Mouse (Mus musculus) NIH3T3 (cell line): ENCODE measurements around the gene Minar1.
A peak's percentile ranks its signal among the peaks of the same experiment; 100 is the strongest.

Source experiments
- DNase-seq: peaks from one replicate; pipeline ENCODE4 v3.0.0-alpha.2; 2012; ENCODE audit warnings: low read depth

Minar1 gene

DNA sequence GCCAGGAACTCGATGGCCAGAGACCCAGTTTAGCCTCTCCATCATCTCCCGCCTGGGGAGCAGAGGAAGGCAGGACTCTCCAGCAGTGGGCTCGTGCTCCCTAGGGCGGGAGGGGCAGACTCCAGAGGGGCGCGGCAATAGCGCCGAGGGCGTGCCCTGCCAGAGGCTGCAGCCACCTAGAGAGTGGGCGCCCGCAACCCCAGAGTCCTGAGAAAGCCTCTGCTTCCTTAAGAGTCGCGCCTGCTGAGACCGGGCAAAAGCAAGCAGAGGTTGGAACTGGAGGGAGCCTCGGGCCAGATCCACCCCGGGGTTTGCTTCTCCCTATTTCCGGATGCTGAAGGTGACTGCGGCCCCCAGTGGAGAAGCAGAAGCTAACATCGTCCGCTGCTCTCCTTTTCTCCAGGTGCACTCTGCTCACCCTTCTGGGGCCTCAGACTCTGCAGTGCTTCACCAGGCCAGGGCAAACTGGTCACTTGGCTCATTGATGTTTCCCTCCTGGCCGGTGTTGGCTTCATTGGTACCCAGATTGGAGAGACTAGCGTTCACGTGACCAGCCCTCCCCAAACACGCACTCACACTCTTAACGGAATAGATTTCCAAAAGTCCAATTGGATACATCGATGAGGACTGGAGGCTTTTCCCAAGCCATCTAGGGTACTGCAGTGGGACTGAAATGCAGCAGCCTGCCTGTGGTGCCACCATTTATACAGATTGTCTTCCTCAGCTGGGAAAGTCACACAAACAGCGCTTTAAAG lies at the start of gene Minar1:
Gene Minar1, minus strand, starts transcription at position 120 of the 755 bp plus-strand sequence.
- DNase-seq = no peak

DNA sequence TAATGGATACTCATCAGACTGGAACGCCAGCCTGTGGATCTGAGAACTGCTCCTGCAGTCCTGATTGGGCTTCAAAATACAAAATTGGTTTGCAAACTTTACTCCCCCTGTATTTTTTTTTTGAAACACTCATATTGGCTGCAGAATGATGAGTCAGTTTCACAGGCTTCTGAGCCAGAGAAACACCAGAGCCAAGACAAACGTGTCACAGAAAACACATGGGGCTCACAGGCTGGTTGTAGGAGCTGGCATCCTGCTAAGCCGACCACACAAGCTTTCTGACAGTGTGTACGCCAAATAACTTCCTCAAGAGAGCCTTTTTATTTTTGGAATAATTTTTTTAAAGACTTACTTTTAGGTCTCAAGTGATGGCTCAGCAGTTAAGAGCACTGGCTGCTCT lies 47.0 kb upstream of the Minar1 start:
- peak; percentile 71 for DNase-seq

DNA sequence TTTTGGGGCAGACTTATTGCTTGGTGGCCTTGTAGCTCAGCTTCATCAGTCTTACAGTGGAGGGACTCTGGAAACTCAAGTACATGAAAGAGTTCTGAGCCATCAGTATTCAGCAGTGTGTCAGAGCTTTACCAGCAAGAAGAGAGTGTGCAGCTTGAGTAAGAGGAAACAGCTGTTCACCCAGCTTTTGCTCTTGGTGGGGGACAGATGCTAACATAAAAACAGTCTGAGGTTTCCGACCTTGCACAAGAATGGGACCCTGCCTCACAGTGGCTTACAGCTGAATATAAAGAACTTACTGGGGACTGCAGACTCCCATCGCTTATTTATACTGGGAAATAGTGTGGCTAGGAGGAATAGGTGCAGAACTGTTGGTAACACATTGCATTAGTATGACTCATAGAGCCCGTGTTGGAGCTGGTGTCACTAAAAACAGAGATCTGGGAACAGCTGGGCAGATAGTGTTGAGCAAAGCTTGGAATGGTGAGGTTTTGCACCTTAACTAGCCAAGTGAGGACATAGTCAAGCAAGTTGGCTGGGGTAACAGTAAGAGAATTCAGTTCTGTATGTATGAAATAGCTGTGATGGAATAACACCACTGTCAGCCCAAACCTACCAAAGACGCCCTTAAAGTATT lies 44.5 kb upstream of the Minar1 start:
- DNase-seq = no peak

DNA sequence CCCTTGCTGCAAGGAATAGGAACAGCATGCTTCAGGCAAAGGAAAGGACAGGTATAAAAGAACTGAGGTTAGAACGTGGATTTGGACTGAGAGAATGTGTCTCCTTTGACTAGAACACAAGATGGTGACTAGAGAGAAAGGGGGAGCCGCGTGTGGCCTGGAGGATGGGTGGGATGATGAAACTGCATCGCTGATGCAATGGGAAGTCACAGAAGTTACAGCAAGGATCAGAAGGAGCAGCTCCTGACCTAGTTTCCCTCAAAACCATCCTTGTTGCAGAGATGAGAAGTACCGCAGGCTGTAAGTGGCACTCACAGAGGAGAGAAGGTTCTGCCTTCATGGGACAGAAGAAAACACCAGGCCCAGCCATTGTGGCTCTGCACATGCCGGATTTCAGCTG lies 28.0 kb upstream of the Minar1 start:
- no peak for DNase-seq

DNA sequence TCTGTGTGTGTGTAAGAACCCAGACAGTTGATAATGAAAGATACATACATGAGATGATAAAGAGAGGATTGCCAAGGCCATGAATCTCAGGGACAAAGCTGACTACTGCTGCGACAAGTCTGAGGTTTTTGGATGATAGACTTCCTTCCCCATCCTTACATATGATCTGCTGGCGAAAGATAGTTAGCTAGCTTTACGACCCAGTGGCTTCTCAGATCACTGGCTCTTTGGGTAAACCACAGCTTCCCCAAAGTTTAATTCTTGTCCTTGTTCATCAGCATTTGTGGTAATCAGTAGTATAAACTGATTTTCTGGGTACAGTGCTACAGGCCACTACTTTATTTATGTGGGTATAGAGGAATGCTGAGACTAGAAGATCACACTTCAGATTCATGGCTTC lies 14.5 kb upstream of the Minar1 start:
- no peak for DNase-seq

DNA sequence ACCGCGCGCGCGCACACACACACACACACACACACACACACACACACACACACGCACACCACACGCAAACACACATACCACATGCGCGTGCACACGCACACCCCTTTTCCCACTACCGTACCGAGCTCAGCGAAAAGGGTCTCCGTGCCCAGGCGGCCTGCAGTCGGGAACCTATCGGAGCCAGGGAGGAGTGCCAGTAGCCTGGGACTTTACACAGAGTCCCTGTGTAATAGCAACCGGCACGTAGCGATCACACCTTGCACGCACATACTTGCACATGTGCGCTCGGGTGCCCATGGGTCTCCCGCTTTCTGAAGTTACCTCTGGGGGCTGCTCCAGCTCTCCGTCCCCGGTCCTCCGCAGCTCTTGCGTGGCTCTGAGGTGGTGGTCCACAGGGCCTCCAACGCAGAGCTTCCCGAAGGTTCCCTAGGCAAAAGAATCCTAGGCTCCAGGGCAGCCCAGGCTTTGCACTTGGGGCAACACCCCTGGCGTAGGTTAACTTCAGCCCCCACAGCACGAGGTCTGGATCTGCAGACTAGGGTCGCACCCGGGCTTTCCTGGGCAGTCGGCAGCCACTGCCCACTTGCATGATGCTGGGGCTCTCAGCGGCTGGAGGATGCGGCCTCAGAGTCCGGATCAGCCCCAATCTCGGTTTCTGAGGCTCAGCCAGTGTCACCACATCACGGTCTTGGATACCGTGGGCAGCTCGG lies 474 bp downstream of the Minar1 start:
- no peak for DNase-seq

DNA sequence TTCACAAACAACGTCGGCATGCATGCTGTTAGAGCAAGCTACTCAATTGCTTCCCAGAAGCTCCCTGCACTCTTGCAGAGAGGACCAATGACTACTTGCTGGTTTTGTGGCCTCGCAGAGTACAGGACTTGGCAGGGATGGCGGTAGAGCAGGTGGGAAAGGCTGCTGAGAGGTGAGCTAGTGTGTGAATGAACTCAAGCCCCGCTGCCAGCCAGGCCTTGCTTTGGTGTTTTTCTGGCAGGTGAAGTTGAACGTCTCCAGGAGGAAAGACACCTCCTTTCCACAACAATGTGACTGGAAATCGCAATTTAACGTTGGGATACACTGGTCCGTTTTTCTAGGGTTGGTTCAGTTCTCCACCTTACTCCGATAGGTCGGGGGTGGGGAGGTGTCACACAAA lies 1.2 kb downstream of the Minar1 start:
- DNase-seq = no peak

DNA sequence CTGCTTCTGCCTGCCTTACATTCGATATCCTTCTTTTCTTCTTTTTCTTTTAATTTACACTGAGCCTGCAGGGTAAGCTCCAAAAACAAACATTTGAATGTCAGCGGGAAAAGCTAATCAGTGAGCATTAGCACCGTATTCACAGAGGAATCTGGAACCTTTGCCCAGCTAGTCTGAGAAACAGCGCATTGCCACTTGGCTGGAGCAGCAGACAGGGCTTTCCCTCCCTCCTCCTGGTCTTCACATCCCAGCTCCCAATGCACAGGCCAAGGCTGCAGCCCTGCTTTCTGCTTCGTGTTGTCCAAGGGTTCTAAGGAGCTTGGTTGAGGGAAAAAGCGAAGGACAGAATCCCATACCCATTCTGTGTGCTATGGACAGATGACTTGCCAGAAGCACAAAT lies 2.6 kb downstream of the Minar1 start:
- DNase-seq = no peak

DNA sequence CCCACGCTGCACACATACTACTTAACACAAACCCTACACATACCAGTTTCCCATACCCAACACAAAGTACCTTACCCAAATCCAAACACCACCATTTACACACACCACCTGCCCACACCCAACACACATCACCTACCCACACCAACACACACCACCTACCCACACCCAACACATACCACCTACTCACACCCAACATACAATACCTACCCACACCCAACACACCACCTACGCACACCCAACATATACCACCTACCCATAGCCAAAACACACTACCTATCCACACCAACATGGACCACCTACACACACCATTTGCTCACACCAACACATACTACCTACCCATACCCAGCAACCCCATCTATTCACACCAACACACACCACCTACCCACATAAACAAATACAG lies 6.0 kb downstream of the Minar1 start:
- DNase-seq = no peak

DNA sequence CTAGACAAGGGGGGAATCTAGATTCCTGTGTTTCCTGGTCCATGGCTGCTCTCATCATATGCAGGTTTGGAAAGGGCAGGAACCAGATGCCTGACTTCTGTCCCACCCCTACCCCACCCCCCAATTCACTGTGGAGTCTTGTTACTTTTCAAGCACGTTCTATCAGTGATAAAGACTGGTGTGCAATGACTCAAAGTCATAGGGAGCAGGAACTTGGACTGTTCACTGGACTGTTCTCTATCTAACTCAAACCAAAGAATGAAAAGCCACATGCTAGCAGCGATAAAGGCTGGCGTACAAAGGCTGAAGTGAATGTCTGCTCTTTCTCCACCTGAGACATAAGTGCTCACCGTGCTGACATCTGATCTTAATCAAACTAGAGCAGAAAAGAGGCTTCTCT lies 12.3 kb downstream of the Minar1 start:
- no peak for DNase-seq

DNA sequence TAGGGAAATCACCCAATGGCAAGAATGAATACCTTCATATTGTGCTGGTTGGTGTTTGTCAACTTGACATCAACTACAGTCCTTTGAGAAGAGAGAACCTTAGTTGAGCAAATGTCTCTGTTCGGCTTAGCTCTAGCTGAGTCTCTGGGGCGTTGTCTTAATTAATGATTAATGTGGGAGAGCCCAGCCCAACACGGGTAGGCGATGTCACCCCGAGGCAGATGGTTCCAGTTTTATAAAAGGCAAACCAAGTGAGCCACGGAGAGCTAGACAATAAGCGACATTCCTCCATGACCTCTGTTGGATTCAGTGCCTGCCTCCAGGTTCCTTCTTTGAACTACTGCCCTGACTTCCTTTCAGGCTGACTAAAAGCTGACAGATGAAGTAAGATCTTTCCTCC lies 15.6 kb downstream of the Minar1 start:
- DNase-seq = no peak

DNA sequence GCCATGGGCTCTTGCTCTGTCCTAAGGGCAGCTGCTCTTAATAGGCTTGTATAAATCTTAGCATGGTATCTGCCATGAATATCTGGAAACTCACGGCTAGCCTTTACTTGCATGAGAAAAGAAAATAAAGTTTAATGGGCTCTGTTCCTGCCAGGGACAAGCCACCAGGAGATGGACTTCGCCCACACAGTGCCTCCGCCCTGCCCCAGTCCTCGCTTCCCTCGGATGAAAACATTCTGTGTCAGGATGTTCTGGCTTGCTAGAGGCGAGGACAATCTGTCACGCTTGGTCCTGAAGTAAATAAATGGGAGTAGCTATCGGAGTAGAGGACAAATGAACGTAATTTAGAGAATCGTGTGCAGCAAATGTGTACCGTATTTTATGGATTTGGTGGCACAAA lies 16.7 kb downstream of the Minar1 start:
- no peak for DNase-seq

DNA sequence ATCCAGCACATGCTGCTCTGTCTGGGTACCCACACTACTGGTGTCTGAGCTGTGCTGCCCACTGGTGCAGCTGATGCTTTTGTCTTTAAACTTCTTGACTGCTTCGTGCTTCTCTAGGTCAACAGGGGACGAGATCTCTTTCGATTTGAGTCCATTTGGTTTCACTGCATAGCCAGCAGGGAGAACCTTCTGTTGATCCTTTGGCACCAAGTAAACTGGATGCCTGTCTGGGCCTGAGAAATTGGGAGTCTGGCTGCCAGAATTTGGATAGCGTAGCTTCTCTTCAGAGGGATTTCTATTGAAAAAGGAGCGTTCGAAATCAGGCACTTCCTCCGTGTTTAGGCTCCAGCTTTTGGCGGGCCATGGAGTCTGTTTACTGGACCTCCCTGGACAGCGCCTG lies 21.0 kb downstream of the Minar1 start:
- DNase-seq = no peak

DNA sequence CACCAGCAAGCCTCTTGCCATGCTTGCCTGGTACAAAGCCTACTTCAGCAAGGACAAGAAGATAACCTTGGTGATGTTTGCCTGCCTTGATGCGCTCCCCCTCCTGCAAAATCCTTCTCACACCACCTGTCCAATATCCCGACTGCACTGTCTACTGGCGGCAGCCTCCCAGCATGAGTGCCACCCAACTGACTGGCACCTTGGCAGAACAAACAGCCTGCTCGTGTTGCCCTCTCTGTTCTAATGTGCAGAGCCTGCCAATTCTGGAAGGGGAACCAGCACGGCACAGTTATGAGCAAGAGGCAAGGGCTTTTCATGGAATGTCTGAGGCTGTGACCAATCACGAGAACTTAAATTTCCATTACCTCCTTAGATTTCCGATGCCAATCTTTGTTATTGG lies 22.2 kb downstream of the Minar1 start:
- DNase-seq = no peak

DNA sequence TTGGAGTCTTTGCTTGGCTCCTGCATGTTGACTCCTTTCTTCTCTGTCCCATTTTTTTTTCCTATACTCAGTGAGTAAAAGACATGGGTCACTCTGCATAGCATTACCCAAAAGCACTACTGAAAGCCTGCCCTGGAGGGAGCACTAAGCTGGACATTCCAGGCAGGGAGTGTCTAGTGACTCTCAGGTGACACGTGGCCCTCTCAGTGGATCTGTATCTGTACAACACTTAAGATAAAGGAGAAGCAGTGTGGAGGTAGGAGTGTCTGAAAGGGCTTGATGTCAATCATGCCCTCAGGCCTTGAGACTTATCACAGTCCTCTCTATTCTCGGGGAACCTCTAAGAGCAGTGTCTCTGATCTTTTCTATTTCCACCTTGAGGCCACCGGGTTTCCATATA lies 25.9 kb downstream of the Minar1 start:
- no peak for DNase-seq

DNA sequence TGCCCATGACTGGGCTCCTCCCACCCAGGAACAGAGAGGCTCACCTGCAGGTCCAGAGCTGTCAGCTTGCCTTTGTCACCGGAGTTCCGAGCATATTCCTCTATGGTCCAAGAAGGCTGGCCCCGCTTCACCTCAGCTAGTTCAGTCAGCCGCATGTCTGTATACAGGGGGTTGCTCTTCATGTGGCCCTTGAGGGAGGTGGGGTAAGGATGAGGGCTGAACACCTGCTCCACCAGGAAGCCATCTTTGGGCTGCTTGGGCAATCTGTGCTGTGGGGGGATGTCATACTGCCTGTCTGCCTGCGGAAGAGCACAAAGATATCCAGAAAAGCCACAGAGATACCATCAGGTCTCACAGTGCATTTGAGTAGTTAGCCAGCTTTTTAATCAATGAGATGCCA lies 26.5 kb downstream of the Minar1 start:
- DNase-seq = no peak

DNA sequence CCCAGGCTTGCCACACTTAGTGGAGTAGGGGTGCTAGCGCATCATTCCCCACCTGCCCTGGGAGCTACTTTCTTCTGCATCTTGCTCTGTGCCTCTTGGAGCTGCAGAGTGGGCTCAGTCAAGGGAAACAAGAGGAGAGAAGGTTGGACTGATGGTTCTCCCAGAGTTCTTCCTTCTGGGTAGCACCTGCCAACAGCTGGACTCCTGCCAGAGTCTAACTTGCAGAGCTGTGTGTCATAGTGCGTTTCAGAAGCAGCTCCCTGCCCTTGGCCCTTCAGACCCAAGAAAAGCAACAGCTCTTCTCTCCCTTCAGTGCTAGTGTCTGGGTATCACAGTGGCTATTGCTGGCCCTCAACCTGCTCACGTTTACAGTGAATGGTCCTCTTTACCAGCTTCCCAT lies 30.5 kb downstream of the Minar1 start:
- peak; percentile 2 for DNase-seq

DNA sequence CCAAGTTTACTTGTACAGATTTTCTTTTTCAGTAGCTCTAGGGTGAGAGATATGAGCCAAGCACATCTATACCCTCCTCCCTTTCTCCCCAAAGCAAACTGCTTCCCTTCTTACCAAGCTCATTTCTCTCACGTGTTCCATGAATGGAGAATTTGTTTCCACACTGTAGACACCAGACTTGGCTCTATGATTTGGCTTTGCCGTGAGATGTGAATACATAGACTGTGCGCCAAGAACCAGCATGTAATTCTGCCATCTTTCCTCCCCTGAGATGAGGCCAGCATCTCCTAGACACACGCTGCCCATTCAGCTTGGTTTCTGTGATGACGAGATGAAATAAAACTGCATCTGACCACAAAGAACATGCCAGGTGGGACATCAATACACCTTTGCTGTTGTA lies 44.5 kb downstream of the Minar1 start:
- DNase-seq = no peak

DNA sequence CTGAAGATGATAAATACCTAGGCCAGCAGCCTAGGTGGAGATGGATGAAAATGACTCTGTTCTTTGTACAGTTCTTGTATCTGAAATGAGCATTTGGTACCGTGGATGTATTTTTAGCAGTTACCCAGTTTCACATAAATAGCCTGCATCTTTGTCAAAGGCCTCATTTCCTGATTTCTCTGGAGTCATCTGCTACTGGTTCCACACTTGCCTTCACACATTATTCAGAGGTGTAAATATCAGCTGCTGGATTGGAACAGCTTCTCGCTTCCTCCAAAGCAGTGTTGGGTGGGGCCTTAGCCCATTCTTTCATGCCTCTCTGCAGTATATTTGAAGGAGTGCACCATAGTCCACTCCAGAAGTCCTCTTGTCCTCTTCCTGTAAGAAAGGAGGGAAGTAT lies 70.3 kb downstream of the Minar1 start:
- no peak for DNase-seq
